Mouse (Mus musculus): ENCODE results near the gene Mtch1.

DNA sequence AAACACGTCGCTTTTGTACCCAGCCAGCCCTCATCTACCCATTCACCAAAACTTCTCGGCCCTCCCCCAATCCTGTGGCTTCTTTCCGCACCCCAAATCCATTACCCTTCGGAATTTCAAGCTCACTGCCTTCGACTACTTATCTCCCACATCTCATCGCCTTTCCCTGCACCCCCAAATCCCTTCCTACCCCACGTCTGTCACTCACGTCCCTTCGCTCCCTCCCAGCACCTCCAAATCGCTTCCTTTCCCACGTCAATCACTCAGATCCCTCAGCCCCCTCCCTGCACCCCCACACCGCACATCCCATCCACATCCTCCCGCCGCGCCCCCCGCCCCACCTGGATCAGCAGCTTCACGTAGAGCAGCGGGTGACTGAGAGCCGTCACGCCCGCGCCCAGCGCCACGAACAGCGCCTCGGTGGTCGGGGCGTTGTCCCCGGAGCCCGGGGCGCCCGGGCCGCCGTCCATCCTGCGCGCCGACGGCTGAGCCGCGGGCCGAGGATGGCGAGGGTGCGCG, 549 bp downstream of the Mtch1 start:
- TF ChIP-seq CTCF (IDR thresholded peaks at IDR 0.05; ENCODE audit: low read depth) (no peak), EP300 (optimal IDR thresholded peaks at IDR 0.05) (no peak)

Measured in stomach, postnatal 0 days (tissue).